In genomic region chr10:119984299-119984698, GRCm38 (mm10) we compare ENCODE assay signal across 21 mouse cellular contexts.
DNase-seq lines count a peak whose midpoint lies in the region; ATAC-seq and TF ChIP-seq lines count a peak whose summit lies in the region.
"Had no signal": no experiment of that assay in that cellular context is flagged by ENCODE, and none has a peak within 500 bp of the region (broad histone marks: within the 10 kb centered on the region; RNA-seq: fewer than 3 reads in every experiment).

No protein-coding gene starts in this region.

- H3K9ac ChIP-seq in limb, embryonic 11.5 days (ENCODE audit: low read length): no peak overlapping the region
- no peak overlapping the region for H3K9ac ChIP-seq in ES-E14 (ENCODE audit: insufficient read depth, low read depth, low read length, poor library complexity, severe bottlenecking)
- H3K9ac ChIP-seq in embryonic facial prominence, embryonic 11.5 days (replicated peaks; ENCODE audit: low read length): no peak overlapping the region
- no peak overlapping the region for H3K9ac ChIP-seq in forebrain, embryonic 11.5 days (ENCODE audit: low read length)
- H3K9ac ChIP-seq: hindbrain, embryonic 13.5 days; limb, embryonic 15.5 days; neural tube, embryonic 15.5 days had no signal

- H3K4me1 ChIP-seq in limb, embryonic 11.5 days (ENCODE audit: control insufficient read depth, insufficient read depth, low read length): no peaks in the 10 kb centered on the region
- peaks cover 16% of the 10 kb centered on the region for H3K4me1 ChIP-seq in limb, embryonic 10.5 days
- peaks cover 0 to 8% of the 10 kb centered on the region in 2 experiments; a peak in 1 of 4 replicates for H3K4me1 ChIP-seq in ES-E14 (ENCODE audit: control insufficient read depth in 2 of 2, insufficient read depth in 2 of 2, low read length in 2 of 2, poor library complexity in 1 of 2)
- no peaks in the 10 kb centered on the region for H3K4me1 ChIP-seq in embryonic facial prominence, embryonic 11.5 days (ENCODE audit: control insufficient read depth, insufficient read depth, low read length)
- no peaks in the 10 kb centered on the region; the same call in 1 of the 2 replicates for H3K4me1 ChIP-seq in forebrain, embryonic 11.5 days (replicated peaks; ENCODE audit: control insufficient read depth, insufficient read depth, low read length)
- H3K4me1 ChIP-seq: megakaryocyte, embryonic 14.5 days had no signal

- H3K36me3 ChIP-seq in limb, embryonic 11.5 days (ENCODE audit: control insufficient read depth, insufficient read depth, low read length): no peaks in the 10 kb centered on the region
- no peaks in the 10 kb centered on the region for H3K36me3 ChIP-seq in limb, embryonic 10.5 days
- no peaks in the 10 kb centered on the region for H3K36me3 ChIP-seq in ES-E14 (ENCODE audit: control insufficient read depth, insufficient read depth, low read length, poor library complexity, severe bottlenecking)
- no peaks in the 10 kb centered on the region for H3K36me3 ChIP-seq in embryonic facial prominence, embryonic 11.5 days (replicated peaks; ENCODE audit: control insufficient read depth, insufficient read depth, low read depth, low read length)
- no peaks in the 10 kb centered on the region for H3K36me3 ChIP-seq in forebrain, embryonic 11.5 days (ENCODE audit: control insufficient read depth, insufficient read depth, low read length)
- H3K36me3 ChIP-seq: G1E; limb, embryonic 15.5 days had no signal

- no peak for ATAC-seq in limb, embryonic 11.5 days (ENCODE audit: insufficient number of reproducible peaks, low FRiP score, low TSS enrichment, low read depth)
- peak; percentile 67; the same call in 1 of the 2 replicates for ATAC-seq in embryonic facial prominence, embryonic 11.5 days (replicated peaks; ENCODE audit: insufficient number of reproducible peaks, low FRiP score, low TSS enrichment, low read depth)
- ATAC-seq in forebrain, embryonic 11.5 days (replicated peaks; ENCODE audit: low FRiP score): no peak
- ATAC-seq: forebrain, embryonic 14.5 days; inflammation-experienced regulatory T-cells, adult 6 months; midbrain, embryonic 16.5 days had no signal

- no peak overlapping the region for H3K4me2 ChIP-seq in limb, embryonic 11.5 days (ENCODE audit: low read depth, severe bottlenecking)
- H3K4me2 ChIP-seq in embryonic facial prominence, embryonic 11.5 days (ENCODE audit: low read depth, low read length): no peak overlapping the region
- no peak overlapping the region for H3K4me2 ChIP-seq in forebrain, embryonic 11.5 days (ENCODE audit: low read depth, low read length, severe bottlenecking)
- H3K4me2 ChIP-seq: heart, embryonic 11.5 days; hindbrain, embryonic 13.5 days; limb, embryonic 15.5 days; neural tube, embryonic 15.5 days had no signal

- no peak overlapping the region for H3K27ac ChIP-seq in limb, embryonic 11.5 days (replicated peaks; ENCODE audit: low read depth, low read length)
- no peak overlapping the region for H3K27ac ChIP-seq in limb, embryonic 10.5 days
- no peak overlapping the region for H3K27ac ChIP-seq in ES-E14 (ENCODE audit: insufficient read depth, low read depth, low read length, poor library complexity, severe bottlenecking)
- H3K27ac ChIP-seq in embryonic facial prominence, embryonic 11.5 days (replicated peaks; ENCODE audit: low read depth, low read length): no peak overlapping the region
- no peak overlapping the region for H3K27ac ChIP-seq in forebrain, embryonic 11.5 days (ENCODE audit: low read depth, low read length)
- H3K27ac ChIP-seq: hindbrain, embryonic 13.5 days; limb, embryonic 15.5 days; neural tube, embryonic 15.5 days had no signal

- no peaks in the 10 kb centered on the region for H3K9me3 ChIP-seq in limb, embryonic 11.5 days (ENCODE audit: control insufficient read depth, low read length)
- no peaks in the 10 kb centered on the region for H3K9me3 ChIP-seq in limb, embryonic 10.5 days (replicated peaks)
- H3K9me3 ChIP-seq in ES-E14 (ENCODE audit: control insufficient read depth, insufficient read depth, low read depth, low read length): no peaks in the 10 kb centered on the region
- H3K9me3 ChIP-seq in embryonic facial prominence, embryonic 11.5 days (replicated peaks; ENCODE audit: control insufficient read depth, low read length): no peaks in the 10 kb centered on the region
- H3K9me3 ChIP-seq in forebrain, embryonic 11.5 days (ENCODE audit: control insufficient read depth, low read length): no peaks in the 10 kb centered on the region
- H3K9me3 ChIP-seq: hindbrain, embryonic 13.5 days; limb, embryonic 15.5 days; neural tube, embryonic 15.5 days had no signal

- H3K27me3 ChIP-seq in limb, embryonic 11.5 days (ENCODE audit: control insufficient read depth, insufficient read depth, low read length): no peaks in the 10 kb centered on the region
- no peaks in the 10 kb centered on the region for H3K27me3 ChIP-seq in limb, embryonic 10.5 days (ENCODE audit: low read depth, poor library complexity, severe bottlenecking)
- no peaks in the 10 kb centered on the region for H3K27me3 ChIP-seq in embryonic facial prominence, embryonic 11.5 days (ENCODE audit: control insufficient read depth, insufficient read depth, low read length)
- H3K27me3 ChIP-seq in forebrain, embryonic 11.5 days (ENCODE audit: control insufficient read depth, insufficient read depth, low read length): no peaks in the 10 kb centered on the region
- H3K27me3 ChIP-seq: hindbrain, embryonic 13.5 days; limb, embryonic 15.5 days; megakaryocyte, embryonic 14.5 days; neural tube, embryonic 15.5 days had no signal

- DNase-seq in limb, embryonic 11.5 days (ENCODE audit: low spot score): peak; percentile 40
- no peak for DNase-seq in limb, embryonic 10.5 days (ENCODE audit: low spot score)
- peak; percentile 20 for DNase-seq in ES-E14 (ENCODE audit: low read depth, low spot score)
- no peak for DNase-seq in embryonic facial prominence, embryonic 11.5 days (ENCODE audit: low spot score)
- DNase-seq in forebrain, embryonic 11.5 days (ENCODE audit: low spot score): no peak
- no peak for DNase-seq in left cerebral cortex, adult 8-10 months (ENCODE audit: low spot score in 2 of 2)
- DNase-seq in adrenal gland, postnatal 36 days: no peak
- DNase-seq: cerebellum, adult 9-10 months; gastrocnemius, postnatal 36 days; heart, postnatal 10 days; lung, postnatal 14 days; thymus, postnatal 36 days had no signal

- no peak overlapping the region for H3K4me3 ChIP-seq in limb, embryonic 11.5 days (ENCODE audit: low read depth, low read length)
- no peak overlapping the region for H3K4me3 ChIP-seq in limb, embryonic 10.5 days
- H3K4me3 ChIP-seq in ES-E14 (ENCODE audit: insufficient read depth in 1 of 2, low read depth in 1 of 2, low read length in 2 of 2, poor library complexity in 1 of 2, severe bottlenecking in 1 of 2): no peak overlapping the region
- H3K4me3 ChIP-seq in embryonic facial prominence, embryonic 11.5 days (ENCODE audit: low read depth, low read length): no peak overlapping the region
- no peak overlapping the region for H3K4me3 ChIP-seq in forebrain, embryonic 11.5 days (ENCODE audit: low read depth, low read length)
- H3K4me3 ChIP-seq: hindbrain, embryonic 13.5 days; limb, embryonic 15.5 days; megakaryocyte, embryonic 14.5 days; neural tube, embryonic 15.5 days had no signal

- 89% methylated on average over 9 of the region's 9 CpGs for WGBS in limb, embryonic 11.5 days
- 90% methylated on average over 9 of the region's 9 CpGs for WGBS in limb, embryonic 10.5 days
- 92% methylated on average over 9 of the region's 9 CpGs for WGBS in embryonic facial prominence, embryonic 11.5 days
- WGBS in forebrain, embryonic 11.5 days: 91% methylated on average over 9 of the region's 9 CpGs

- in situ Hi-C loops in ES-E14 (cut with MboI; ENCODE audit: low sequenced_read_pairs in 2 of 2, unreplicated experiment in 2 of 2): no loop called here

TF ChIP-seq in ES-E14, 5 proteins besides CTCF, POLR2A, EP300 and RAD21:
- TF ChIP-seq ZNF384 (IDR thresholded peaks at IDR 0.05; ENCODE audit: low read depth, low read length) (no peak), MAFK (IDR thresholded peaks at IDR 0.05; ENCODE audit: insufficient read depth, low read depth, low read length) (no peak), ZC3H11A (IDR thresholded peaks at IDR 0.05; ENCODE audit: borderline replicate concordance, low read depth, low read length) (no peak), HCFC1 (IDR thresholded peaks at IDR 0.05; ENCODE audit: borderline replicate concordance, insufficient read depth, low read length) (no peak), CHD2 (IDR thresholded peaks at IDR 0.05; ENCODE audit: low read depth, low read length) (no peak)

Comparison
In these comparisons a context has a peak if more than half of its experiments do, and no peak if none do; other contexts are left out.
1. DNase-seq: peak in limb, embryonic 11.5 days (single experiment) and ES-E14 (single experiment); none in limb, embryonic 10.5 days (single experiment), embryonic facial prominence, embryonic 11.5 days (single experiment), forebrain, embryonic 11.5 days (single experiment), left cerebral cortex, adult 8-10 months (0 of 2) and adrenal gland, postnatal 36 days (0 of 2).